Mouse (Mus musculus) left cerebral cortex, postnatal 4 days (tissue): ENCODE measurements at regions not wholly inside any gene's neighbourhood (a gene's known extent, or its start where the extent isn't known, plus 50 kb on each side); places are given as distances from the start of the nearest gene placed in this dataset.

Source experiments
- DNase-seq: peaks from one replicate; pipeline ENCODE4 v3.0.0-alpha.2; 2022
- intact Hi-C: fragments of 180-260 bp; cut with DNase I; formaldehyde crosslinking; loops from one replicate; pipeline ENCODE4 v1.15.1; 2025

DNA sequence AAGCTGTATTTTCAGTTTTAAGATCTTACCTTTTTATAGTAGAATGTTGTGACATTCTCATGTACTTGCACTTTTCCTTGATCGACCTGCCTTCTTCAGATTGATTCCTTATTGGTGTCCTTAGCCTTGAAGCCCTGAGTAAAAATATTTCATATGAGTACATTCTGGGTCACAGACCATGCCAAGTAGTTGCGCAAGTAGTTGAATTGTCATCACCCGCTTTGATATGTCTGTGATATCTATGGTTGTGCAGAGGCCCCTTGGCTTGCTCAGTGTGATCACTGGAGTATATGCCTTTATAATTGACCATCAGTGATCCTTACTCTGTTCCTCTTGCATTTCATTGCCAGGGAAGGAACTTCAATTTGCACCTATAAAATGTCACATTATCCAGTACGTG lies 131.1 kb upstream of the Reg3g start:
- intact Hi-C loops: no loop called here
- no peak for DNase-seq

- intact Hi-C loops: no loop called here
- no peak for DNase-seq
Observed at GRCm38 (mm10) chr6:78570000-78570597, 101.4 kb upstream of the Reg3g start.

GRCm38 (mm10) chr6:78553008-78553698 lies 84.5 kb upstream of the Reg3g start:
- DNase-seq: no peak
- intact Hi-C loops: no loop called here

DNA sequence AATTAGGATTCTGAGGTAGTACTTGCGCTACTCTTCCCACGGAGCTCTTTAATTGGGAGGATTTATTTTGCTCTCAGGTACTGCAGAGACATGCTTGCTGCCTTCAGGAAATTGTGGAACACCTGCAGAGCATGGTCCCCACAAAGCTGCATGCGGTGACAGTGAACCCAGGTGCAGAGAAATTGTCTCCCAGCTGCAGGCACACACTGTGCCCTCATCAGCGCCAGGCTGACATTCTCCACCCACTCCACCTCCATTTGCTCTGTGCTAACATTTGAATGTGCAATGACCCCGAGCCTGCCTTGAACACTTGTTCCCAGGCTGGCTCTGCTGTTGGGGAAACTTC lies 83.7 kb upstream of the Reg3g start:
- intact Hi-C loops: no loop called here
- no peak for DNase-seq

GRCm38 (mm10) chr6:78551666-78552352 lies 83.1 kb upstream of the Reg3g start:
- no peak for DNase-seq

GRCm38 (mm10) chr6:78548476-78548875 lies 79.8 kb upstream of the Reg3g start:
- no peak for DNase-seq
- intact Hi-C loops: no loop called here

More at GRCm38 (mm10) chr6:78551666-78552352, 83.1 kb upstream of the Reg3g start:
- intact Hi-C loops: no loop called here

DNA sequence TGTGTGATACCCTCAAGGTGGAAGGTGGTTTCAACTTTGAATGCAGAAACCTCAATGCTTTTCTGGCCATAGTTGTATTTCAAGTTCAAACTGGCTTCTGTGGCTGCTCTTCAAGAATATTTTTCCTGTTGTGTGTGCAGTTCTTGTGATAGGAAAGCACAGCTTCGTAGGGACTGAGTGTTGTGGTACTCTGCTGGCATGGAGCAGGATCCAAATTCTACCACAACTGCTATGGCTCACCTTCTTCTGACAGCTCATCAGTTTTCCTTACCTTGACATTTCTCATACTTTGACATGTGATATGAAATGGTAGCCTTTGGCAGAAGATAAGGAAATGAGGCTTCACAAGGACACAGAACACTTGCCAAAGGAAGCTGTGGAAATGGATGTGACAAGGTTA lies 79.0 kb upstream of the Reg3g start:
- intact Hi-C loops: no loop called here
- no peak for DNase-seq

GRCm38 (mm10) chr6:78544238-78544637 lies 75.6 kb upstream of the Reg3g start:
- intact Hi-C loops: loop anchor here (5.0 kb wide), 1 partner anchor 1058 kb away; no protein-coding TSS in a partner anchor
- DNase-seq: peak; percentile 75

DNA sequence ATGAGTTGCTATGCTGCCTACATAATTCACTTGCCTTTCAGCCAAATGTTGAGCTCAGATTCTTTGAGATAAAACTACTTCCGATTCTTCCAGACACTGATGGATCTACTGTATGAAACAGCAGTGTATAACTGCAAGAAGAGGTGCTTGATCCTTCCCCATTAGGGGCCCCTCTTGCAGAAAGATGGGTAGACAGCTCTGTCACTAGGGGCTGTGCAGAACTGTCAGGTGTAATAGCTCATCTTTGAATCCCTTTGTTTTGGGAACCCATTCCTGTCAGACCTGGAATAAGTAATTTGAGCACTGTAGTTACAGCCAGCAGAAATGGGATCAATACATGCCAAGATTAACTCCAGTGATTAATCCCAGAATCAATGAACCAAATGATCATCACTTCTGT lies 68.8 kb upstream of the Reg3g start:
- no peak for DNase-seq
- intact Hi-C loops: no loop called here

DNA sequence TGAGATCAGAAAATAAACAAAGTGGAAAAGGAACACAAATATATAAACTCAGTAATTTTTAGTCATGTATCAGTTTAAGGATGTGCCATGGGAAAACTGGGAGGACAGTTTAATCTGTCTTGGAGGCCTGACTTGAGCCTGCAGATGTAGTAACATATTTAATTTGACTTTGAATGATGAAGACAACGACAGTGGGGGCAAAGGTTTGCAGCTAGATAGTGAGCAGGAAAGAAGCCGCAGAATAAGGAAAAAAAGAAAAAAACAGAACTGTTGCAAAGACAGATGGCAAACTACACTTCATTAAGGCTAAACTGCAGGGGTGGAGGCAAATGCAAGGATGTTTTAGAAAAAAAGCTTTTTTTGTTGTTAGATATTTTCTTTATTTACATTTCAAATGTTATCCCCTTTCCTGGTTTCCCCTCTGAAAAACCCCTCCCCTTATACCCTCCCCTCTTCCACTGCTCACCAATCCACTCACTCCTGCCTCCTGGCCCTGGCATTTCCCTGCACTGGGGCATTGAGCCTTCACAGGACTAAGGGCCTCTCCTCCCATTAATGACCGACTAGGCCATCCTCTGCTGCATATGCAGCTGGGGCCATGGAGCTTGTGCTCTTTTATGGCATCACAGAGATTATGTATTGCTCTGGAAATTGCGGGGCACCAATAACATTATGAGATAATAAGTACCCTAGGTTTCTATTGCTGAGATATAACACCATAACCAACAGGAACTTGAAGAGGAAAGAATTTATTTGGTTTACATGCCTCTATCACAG lies 58.5 kb upstream of the Reg3g start:
- DNase-seq: no peak
- intact Hi-C loops: no loop called here
